Mouse (Mus musculus): ENCODE measurements around the gene Ppip5k1.

Gene Ppip5k1

GRCm38 (mm10) chr2:121299471-121299870 lies 55.7 kb downstream of the Ppip5k1 start:
- no peak for DNase-seq (ENCODE audit: extremely low spot score, low read depth, low spot score)

- no peak for DNase-seq (ENCODE audit: extremely low spot score, low read depth, low spot score)
Measured at GRCm38 (mm10) chr2:121298131-121298530, 57.1 kb downstream of the Ppip5k1 start.

- DNase-seq (ENCODE audit: extremely low spot score, low read depth, low spot score) = no peak
Measured at GRCm38 (mm10) chr2:121297701-121298100, 57.5 kb downstream of the Ppip5k1 start.

- no peak for DNase-seq (ENCODE audit: extremely low spot score, low read depth, low spot score)
Measured at GRCm38 (mm10) chr2:121296754-121297231, 58.4 kb downstream of the Ppip5k1 start.

GRCm38 (mm10) chr2:121295608-121296571 lies 59.3 kb downstream of the Ppip5k1 start:
- no peak for DNase-seq (ENCODE audit: extremely low spot score, low read depth, low spot score)

DNA sequence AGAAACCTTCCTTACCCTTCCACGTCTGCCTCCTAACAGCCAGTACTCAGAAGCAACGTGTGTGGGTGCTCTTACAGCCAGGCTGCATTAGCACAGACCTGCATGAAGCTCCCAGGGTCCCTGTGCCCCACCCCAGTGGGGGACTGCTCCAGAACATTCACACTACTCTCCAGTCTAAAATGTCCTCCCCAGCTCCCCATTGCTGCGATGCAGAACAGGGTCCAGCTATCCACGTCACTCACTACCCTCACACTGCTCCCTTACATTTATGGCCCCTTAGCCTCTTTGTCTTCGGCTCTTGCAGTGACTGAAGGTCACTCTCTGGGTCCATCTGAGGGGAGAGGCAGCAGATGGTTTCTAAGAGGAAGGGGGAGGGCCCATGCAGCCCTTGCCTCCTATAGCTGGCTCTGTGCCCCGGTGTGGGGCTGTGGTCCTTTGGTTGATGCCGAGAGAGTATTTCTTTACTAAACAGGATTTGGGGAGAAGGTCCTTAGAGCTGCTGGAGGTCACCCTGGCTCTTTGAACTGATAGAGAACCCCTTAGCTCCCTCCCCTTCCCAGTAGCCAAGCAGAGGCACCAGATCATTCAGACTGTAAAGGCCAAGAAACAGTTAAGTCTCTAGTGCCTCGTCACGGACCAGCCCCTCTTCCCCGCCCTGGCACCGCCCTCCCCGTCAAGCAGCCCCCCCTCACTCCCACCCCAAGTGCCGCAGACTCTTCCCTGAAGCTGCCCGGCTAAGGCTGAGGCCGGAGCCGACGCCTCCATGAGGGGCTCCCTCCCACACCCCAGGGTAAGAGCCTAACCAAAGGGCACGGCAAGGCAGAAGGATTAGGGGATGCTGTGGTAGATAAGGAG lies 60.2 kb downstream of the Ppip5k1 start:
- DNase-seq (ENCODE audit: extremely low spot score, low read depth, low spot score) = no peak

DNA sequence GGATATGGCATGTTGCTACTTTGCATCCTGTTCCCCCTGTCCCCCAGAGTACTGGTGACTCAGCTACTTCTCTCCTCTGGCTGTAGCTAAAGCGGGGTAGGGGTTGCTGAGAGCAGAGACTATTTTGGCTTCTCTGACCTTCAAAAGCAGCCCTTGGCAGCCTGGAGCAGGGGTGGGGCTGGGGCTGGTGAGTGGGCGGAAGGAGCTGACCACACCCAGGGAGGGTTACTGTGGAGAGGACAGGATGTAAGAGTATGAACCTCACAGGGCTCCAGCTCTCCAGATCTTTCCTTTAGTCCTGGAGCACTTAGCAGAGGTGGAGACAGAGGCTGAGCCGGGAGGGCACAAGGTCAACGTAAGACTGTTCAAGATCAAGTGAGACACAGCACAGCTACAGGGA lies 61.0 kb downstream of the Ppip5k1 start:
- DNase-seq (ENCODE audit: extremely low spot score, low read depth, low spot score) = no peak

- DNase-seq (ENCODE audit: extremely low spot score, low read depth, low spot score) = no peak
Measured at GRCm38 (mm10) chr2:121292316-121293013, 62.7 kb downstream of the Ppip5k1 start.

DNA sequence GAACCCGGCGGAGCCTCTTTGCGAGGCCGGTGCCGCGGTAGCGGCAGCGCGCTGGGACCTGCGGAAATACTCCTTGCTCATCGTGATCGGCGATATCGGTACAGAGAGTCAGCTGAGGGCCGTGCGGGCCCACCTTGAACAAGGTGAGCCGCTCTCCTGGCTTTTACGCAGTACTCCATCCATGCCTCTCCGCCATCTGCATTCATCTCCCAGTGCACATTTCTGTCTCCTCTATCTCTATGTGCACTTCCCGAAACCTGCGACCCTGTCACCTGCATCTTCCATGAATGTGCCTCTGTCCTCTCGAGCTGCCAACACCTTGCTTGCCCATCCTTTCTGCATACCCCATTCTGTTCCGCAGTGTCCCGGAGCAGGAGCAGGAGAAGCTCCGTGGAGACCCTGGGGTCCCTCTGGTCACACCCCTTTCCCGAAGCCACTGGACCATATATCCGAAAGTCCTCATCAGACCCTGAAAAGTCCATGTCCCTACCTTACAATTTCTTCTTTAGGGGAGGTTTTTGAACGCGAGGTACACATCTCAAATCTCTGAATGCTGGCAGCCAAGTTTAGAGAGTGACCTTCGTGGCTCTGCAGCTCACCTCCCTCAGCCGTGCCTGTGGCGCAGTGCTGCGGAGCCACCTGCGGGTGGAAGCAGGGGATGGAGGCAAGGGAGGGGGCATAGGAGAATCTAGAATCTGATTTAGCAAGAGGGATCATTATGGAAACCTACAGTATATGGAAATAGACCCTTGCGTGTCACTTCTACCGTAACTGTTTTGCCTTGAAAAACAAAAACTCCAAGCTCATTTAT lies 65.3 kb downstream of the Ppip5k1 start:
- DNase-seq (ENCODE audit: extremely low spot score, low read depth, low spot score) = no peak

DNA sequence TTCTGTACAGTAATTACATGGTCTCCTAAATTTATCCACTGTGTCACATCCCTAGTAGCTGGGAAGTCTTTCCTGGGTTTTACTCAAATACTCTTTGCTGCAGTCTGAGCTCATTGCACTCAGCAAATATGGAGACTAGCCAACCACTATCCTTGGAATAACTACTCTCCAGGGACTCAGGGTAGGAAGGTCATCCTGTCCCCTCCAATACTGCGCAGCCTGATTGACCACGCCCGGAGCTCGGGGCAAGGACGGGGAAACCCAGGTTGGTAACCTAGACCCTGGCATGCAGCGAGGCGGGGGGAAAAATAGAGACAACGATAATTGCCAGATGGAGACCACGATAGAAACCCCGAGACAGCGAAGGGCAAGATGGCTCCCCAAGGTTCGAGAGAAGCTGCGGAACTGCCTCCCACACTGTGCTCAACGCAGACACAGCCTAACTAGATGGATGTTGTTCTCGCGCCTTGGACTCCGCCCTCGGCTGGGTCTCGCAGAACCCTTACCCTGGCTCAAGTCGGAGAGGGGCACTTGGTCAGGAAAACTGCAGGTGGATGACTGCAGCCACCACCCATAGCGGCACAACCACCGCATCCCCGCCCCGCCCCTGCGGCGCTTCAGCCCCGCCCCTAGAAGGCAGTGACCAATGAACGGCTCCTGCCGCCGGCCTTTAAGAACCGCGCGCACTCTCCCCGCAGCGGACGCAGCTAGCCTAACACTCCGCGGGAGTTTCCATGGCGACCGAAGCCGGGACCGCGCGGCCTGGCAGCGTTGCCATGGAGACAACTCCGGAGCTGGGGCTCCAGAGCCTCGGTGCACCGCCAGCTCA lies 66.1 kb downstream of the Ppip5k1 start, which contains the start of gene Map1a:
Map1a (plus strand) TSS at position 700 of the 829 bp plus-strand sequence.
- peak; percentile 67 for DNase-seq (ENCODE audit: extremely low spot score, low read depth, low spot score)

DNA sequence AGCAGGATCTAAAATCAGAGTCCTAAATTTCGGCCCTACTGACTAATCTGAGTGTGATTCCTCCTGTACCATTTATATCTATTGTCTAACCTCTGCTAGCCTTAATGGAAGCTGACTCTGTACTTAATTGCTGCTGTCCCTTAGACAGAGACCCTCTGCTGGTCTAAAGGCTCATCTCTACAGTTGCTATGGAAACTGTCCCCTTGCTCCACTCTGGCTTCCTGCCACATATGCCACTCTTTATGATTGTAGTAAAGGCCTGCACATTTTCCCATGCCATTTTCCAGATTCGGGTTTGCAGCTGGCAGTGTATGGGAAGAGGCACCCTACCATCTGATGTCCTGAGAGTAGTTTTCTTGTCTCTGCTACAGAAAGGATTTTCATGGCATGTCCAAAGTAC lies 67.3 kb downstream of the Ppip5k1 start:
- DNase-seq (ENCODE audit: extremely low spot score, low read depth, low spot score) = no peak

GRCm38 (mm10) chr2:121271928-121272516 lies 83.2 kb downstream of the Ppip5k1 start:
- no peak for DNase-seq (ENCODE audit: extremely low spot score, low read depth, low spot score)

GRCm38 (mm10) chr2:121271236-121271927 lies 83.8 kb downstream of the Ppip5k1 start, which contains the start of gene Trp53bp1:
Trp53bp1 (minus strand) TSS chr2:121271407.
- DNase-seq (ENCODE audit: extremely low spot score, low read depth, low spot score) = peak; percentile 83

GRCm38 (mm10) chr2:121270521-121271235 lies 84.5 kb downstream of the Ppip5k1 start:
- DNase-seq (ENCODE audit: extremely low spot score, low read depth, low spot score) = no peak

DNA sequence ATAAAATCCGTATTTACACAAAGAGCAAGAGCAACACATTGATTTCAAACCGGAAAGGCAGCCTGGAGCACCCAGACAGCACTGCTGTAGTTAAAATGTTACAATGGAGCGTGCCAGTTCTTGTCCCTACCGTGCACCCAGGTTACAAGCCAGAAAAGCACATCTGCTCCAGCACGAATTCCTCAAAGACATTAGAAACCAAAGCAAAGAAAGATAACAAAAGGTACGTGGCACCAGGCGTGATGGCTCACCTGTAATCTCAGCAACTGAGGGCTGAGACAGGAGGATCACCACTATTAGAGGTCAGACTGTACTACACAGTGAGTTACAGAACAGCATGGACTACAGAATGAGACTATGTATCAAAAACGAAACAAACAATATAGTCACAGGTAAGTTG lies 86.8 kb downstream of the Ppip5k1 start:
- no peak for DNase-seq (ENCODE audit: extremely low spot score, low read depth, low spot score)

Data from hindlimb bud, embryonic 11.5 days (tissue).